Mouse (Mus musculus) C2C12 (cell line): ENCODE measurements at regions not wholly inside any gene's neighbourhood (a gene's known extent, or its start where the extent isn't known, plus 50 kb on each side); places are given as distances from the start of the nearest gene placed in this dataset.

Source experiments
- H3K27me3 ChIP-seq: one replicate; pipeline ENCODE4 v1.6.1; 2011; ENCODE audit not compliant: control insufficient read depth, insufficient read depth, insufficient read length
- H3K36me3 ChIP-seq: one replicate; pipeline ENCODE4 v1.6.1; 2011; ENCODE audit not compliant: control insufficient read depth, insufficient read depth
- H3K4me3 ChIP-seq: one replicate; pipeline ENCODE4 v1.5.1; 2011; ENCODE audit warnings: mild to moderate bottlenecking, control low read depth; ENCODE audit not compliant: poor library complexity, insufficient read depth, severe bottlenecking
- H3K79me2 ChIP-seq: one replicate; pipeline ENCODE4 v1.6.1; 2011; ENCODE audit not compliant: control insufficient read depth, insufficient read depth
- H3K79me3 ChIP-seq: one replicate; pipeline ENCODE4 v1.6.1; 2011; ENCODE audit warnings: low read depth, control low read depth
- H3ac ChIP-seq: one replicate; pipeline ENCODE3; 2011; ENCODE audit warnings: low read depth; ENCODE audit not compliant: control insufficient read depth, insufficient read length
- CEBPB ChIP-seq: IDR thresholded peaks from one replicate; pipeline ENCODE4 v1.6.1; 2011; ENCODE audit warnings: low read depth, mild to moderate bottlenecking, control low read depth, moderate library complexity
- CTCF ChIP-seq: IDR thresholded peaks from one replicate; pipeline ENCODE4 v1.5.1; 2011; ENCODE audit not compliant: control insufficient read depth, insufficient read depth, insufficient read length
- FOSL1 ChIP-seq: IDR thresholded peaks from one replicate; pipeline ENCODE4 v1.8.0; 2011; ENCODE audit warnings: mild to moderate bottlenecking, low read length; ENCODE audit not compliant: poor library complexity, insufficient read depth, severe bottlenecking
- MAX ChIP-seq: IDR thresholded peaks from one replicate; pipeline ENCODE4 v1.6.1; 2011; ENCODE audit warnings: mild to moderate bottlenecking, control low read depth
- MYOD1 ChIP-seq: IDR thresholded peaks from one replicate; pipeline ENCODE4 v1.6.1; 2011; ENCODE audit warnings: low read depth; ENCODE audit not compliant: control insufficient read depth, insufficient read length
- MYOG ChIP-seq: IDR thresholded peaks from one replicate; pipeline ENCODE4 v1.6.1; 2011; ENCODE audit not compliant: control insufficient read depth, insufficient read length; ENCODE audit errors: extremely low read depth
- USF1 ChIP-seq: IDR thresholded peaks from one replicate; pipeline ENCODE4 v1.6.1; 2011; ENCODE audit warnings: low read depth, mild to moderate bottlenecking, control low read depth, moderate library complexity

GRCm38 (mm10) chr5:149344528-149344855 is 67.1 kb upstream of the Medag start:
- H3K79me2 ChIP-seq: no peaks in the 10 kb centered on the region
- H3ac ChIP-seq: no peak overlapping the region
- no peaks in the 10 kb centered on the region for H3K36me3 ChIP-seq
- H3K79me3 ChIP-seq: no peaks in the 10 kb centered on the region
- H3K4me3 ChIP-seq: no peak overlapping the region
- H3K27me3 ChIP-seq: no peaks in the 10 kb centered on the region
- TF ChIP-seq MYOG (no peak), USF1 (no peak), CTCF (no peak), CEBPB (no peak), MAX (no peak), MYOD1 (no peak), FOSL1 (no peak)

- no peak overlapping the region for H3ac ChIP-seq
- no peaks in the 10 kb centered on the region for H3K36me3 ChIP-seq
- TF ChIP-seq CEBPB: no peak
- TF ChIP-seq MYOD1: no peak
- no peak for TF ChIP-seq MAX
- TF ChIP-seq MYOG: no peak
- no peaks in the 10 kb centered on the region for H3K27me3 ChIP-seq
- no peaks in the 10 kb centered on the region for H3K79me3 ChIP-seq
- no peaks in the 10 kb centered on the region for H3K79me2 ChIP-seq
- H3K4me3 ChIP-seq: no peak overlapping the region
These were observed 66.4 kb upstream of the Medag start for GRCm38 (mm10) chr5:149345161-149345560.

- TF ChIP-seq USF1: no peak
- TF ChIP-seq MYOD1: no peak
- TF ChIP-seq FOSL1: no peak
- no peak for TF ChIP-seq CTCF
- TF ChIP-seq MAX: no peak
- no peak for TF ChIP-seq MYOG
- TF ChIP-seq CEBPB: no peak
- H3ac ChIP-seq: no peak overlapping the region
- no peaks in the 10 kb centered on the region for H3K79me2 ChIP-seq
- H3K79me3 ChIP-seq: no peaks in the 10 kb centered on the region
- H3K36me3 ChIP-seq: no peaks in the 10 kb centered on the region
- no peak overlapping the region for H3K4me3 ChIP-seq
- H3K27me3 ChIP-seq: no peaks in the 10 kb centered on the region
These were observed 61.9 kb upstream of the Medag start for GRCm38 (mm10) chr5:149349685-149350084.

- H3K79me2 ChIP-seq: no peaks in the 10 kb centered on the region
- TF ChIP-seq FOSL1 (no peak), MYOD1 (peak; percentile 65)
- H3K79me3 ChIP-seq: no peaks in the 10 kb centered on the region
- no peak overlapping the region for H3K4me3 ChIP-seq
- no peaks in the 10 kb centered on the region for H3K27me3 ChIP-seq
- no peaks in the 10 kb centered on the region for H3K36me3 ChIP-seq
- H3ac ChIP-seq: no peak overlapping the region
These were observed 58.4 kb upstream of the Medag start for GRCm38 (mm10) chr5:149353039-149353655.

GRCm38 (mm10) chr5:149354448-149355115 is 57.0 kb upstream of the Medag start:
- Histone ChIP-seq H3K4me3 (no peak overlapping the region), H3ac (no peak overlapping the region), H3K79me3 (no peaks in the 10 kb centered on the region), H3K36me3 (no peaks in the 10 kb centered on the region), H3K27me3 (no peaks in the 10 kb centered on the region), H3K79me2 (no peaks in the 10 kb centered on the region)
- TF ChIP-seq CEBPB: no peak
- no peak for TF ChIP-seq CTCF
- TF ChIP-seq FOSL1: no peak
- no peak for TF ChIP-seq USF1
- no peak for TF ChIP-seq MYOD1
- no peak for TF ChIP-seq MAX
- TF ChIP-seq MYOG: no peak

GRCm38 (mm10) chr5:149355131-149355530 is 56.4 kb upstream of the Medag start:
- Histone ChIP-seq H3K4me3 (no peak overlapping the region), H3ac (no peak overlapping the region)

More at GRCm38 (mm10) chr5:149355131-149355530, 56.4 kb upstream of the Medag start:
- Histone ChIP-seq H3K27me3 (no peaks in the 10 kb centered on the region), H3K79me2 (no peaks in the 10 kb centered on the region), H3K79me3 (no peaks in the 10 kb centered on the region), H3K36me3 (no peaks in the 10 kb centered on the region)
- no peak for TF ChIP-seq FOSL1
- TF ChIP-seq USF1: no peak
- TF ChIP-seq MYOD1: no peak
- TF ChIP-seq MAX: no peak
- no peak for TF ChIP-seq CTCF
- TF ChIP-seq MYOG: no peak
- no peak for TF ChIP-seq CEBPB
